Mouse (Mus musculus): ENCODE measurements at regions not wholly inside any gene's neighbourhood (a gene's known extent, or its start where the extent isn't known, plus 50 kb on each side); places are given as distances from the start of the nearest gene placed in this dataset.
A peak's percentile ranks its signal among the peaks of the same experiment; 100 is the strongest.
"Not testable (repeated sequence)": the region's sequence is repeated elsewhere in the genome, so short reads cannot be mapped to it uniquely, and the experiment has no call there.

DNA sequence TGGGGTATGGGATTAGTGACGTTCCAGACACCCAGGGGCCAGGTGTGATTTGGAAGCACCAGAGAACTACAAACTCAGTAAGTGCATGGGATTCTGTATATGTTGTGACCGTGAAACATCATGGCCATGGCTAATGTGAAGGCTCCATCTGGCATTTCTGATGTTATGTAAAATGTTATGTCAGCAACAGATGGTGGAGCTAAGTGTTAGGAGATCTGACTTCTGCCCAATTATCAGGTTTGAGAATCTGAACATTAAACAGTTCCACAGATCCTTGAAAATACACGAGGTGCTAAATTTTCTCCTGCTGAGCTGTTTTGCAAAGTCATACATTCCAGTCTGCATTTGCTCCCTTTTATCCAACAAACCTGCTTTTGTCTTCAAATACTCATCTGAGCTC, 223.6 kb upstream of the Egfl6 start:
- DNase-seq: no peak

DNA sequence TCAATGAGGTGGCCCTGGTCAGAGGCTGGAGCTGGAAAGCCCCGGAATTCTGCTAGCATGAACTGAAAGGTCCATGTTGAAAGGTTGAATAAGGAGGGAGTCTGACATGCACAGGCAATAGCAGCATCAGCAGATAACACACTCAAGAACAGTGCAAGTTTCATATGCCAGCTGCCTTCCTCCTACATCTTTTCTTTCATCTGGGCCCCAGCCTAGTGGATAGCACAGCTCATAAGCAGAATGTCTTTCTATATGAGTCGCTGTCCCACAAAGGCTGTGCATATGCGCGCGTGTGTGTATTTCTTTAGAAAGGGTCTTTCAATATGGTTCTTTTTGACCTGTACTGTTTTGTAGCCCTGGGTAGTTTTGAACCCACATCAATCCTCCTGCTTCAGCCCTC, 222.7 kb upstream of the Egfl6 start:
- DNase-seq: no peak

DNA sequence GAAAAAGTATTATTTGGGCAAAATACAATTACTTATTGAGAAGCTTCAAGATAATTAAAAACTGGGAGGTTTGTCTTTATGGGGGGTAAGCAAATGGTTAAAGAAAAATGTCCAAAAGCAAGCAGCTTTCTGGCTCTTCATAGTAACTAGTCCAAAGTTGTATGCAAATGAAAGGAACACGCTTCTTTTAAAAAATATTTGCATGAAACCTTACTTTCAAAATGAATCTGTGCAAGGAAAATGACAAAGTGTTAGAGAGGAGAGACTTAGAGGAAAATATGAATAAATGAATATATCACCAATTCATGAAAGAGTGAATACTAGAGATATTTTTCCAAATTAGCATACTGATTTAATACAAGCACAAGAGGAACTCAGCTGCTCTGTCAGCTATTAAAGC, 220.4 kb upstream of the Egfl6 start:
- no peak for DNase-seq

DNA sequence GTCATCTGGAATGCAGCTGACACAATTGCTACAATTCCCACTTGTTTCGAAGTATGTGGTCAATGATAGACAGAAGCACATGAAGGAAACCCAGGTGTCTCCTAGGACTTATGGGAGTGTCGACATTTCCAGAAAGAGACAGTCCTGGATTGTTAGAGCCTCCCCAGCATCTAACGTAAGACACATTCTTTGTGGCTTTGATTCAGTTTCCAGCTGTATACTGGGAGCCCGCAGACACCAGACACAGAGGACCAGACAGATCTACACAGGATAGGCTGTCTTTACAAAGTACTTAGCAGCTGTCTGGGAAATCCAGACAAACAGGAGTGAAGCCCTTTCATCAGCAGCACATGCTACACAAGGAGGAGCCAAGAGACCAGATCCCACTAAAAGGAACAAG, 220.0 kb upstream of the Egfl6 start:
- DNase-seq: no peak

DNA sequence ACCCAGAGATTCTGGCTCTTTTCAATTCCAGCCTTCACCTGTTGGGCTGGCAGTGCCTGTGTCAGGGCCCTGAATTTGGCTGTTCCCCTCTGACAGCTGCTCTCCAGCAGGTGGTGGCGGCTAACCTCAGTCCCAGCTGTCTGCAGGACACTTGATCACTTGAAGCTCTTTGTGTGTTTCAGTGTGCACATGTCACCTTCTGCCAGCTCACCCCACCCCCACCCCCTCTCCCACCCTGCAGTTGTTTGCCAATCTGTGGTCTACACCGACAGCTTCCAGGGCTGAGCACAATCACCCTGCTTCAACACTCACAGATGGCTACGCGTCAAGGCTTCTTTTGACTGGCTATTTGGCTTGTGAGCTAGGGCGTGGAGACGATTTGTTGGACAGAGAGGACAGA, 217.7 kb upstream of the Egfl6 start:
- peak; percentile 15 for DNase-seq

DNA sequence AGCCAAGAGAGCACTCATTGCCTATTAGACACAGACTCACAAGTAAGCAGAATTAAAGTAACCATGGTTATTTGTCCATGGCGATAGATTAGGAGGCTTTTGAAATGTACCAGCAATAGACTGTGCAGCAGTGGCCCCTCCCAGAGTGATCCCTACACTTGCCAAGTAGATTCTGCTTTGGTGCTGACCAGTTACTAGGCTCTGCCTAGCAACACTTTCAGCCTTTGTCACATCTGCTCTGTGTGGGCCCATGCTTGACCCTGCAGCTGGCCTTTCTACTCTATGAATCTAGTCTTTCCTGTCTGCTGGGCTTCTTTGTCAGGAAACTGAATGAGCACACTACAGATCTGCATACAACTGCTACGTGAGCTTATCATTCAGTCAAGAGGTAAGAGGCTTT, 215.5 kb upstream of the Egfl6 start:
- no peak for DNase-seq

DNA sequence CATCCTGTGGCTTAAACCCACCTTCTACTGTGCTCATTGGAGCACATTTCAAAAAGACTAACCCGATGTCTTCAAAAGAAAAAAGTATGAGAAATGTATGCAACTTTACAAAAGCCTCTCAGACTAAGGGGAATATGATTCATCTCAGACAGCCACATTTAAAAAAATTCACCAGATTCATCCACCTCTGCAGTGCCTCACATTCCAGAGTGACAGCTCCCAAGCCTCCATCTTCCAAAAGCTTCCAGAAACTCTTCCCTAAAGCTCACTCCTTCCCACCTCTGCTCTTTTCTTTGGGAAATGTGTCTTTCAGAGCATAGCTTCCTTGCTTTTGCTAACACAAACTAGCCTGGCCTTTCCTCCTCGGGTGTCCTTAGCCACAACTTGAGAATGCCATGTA, 210.1 kb upstream of the Egfl6 start:
- DNase-seq: no peak

DNA sequence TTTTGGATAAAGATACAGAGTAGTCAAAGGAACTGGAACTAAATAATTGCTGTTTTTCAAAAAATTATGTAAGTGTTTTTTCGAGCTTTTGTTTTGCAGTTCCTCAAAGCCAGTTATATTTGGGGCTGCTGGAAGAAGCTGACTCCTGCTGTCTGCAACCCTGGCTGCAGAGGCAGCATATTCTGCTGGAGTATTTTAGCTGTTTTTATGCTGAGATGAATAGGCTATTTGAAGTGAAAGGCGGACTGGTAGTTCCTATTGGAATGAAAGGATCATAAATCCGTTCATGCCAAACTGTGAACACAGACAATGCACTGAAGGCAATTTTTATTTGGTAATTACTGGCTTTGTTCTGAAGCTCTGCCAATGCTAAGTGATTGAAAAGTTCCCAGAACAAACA, 203.5 kb upstream of the Egfl6 start:
- no peak for DNase-seq

DNA sequence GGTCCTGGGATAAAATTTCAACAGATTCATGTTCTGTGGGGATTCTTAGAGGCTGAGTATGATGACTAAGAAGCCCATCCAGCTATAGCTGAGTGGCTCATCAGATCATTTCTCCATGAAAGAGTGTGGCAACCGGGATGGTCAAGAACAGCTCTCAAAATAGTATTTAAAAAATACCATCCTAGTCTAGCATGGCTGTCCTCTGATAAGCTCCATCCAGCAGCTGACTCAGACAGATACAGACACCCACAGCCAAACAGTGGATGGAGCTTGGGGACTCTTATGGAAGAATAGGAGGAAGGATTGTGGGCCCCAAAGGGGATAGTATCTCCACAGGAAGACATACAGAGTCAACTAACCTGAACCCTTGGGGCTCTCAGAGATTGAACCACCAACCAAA, 201.6 kb upstream of the Egfl6 start:
- DNase-seq: not testable (repeated sequence)

DNA sequence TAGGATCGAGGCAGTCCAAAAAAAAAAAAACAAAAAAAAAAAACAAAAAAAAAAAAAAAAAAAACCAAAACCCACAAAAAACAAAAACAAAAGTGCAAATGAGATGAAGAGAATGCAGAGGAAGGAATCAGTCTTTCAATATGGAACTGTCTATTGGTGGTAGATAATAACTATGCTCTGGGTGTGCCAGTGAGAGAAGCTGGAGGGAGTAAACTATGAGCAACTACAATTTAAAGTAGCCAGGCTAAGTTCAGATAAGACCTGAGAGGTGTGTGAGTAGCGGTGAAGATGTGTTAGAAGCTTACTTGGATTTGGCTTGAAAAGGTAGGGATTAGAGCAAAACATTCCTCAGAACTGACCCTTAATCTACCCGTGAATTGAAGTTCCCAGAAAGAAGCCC, 200.1 kb upstream of the Egfl6 start:
- DNase-seq: no peak

DNA sequence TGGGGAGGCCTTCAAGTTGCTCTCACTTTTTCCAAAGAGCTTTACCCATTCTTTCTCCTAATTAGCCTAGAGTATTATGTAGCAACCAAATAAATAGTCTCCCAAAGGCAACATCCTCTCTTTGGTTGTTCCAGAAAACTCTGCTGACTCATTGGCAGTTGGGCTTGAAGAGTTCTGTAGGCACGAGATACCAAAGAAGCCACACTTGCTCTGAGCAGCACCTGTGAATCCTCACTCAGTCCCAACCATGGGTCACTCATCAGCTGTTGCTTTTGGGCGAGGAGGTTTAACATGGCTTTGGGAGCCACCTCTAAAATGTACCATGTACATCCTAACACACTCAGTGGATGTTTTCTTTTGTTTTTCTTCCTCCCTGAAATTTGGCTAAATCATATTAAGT, 197.9 kb upstream of the Egfl6 start:
- no peak for DNase-seq

DNA sequence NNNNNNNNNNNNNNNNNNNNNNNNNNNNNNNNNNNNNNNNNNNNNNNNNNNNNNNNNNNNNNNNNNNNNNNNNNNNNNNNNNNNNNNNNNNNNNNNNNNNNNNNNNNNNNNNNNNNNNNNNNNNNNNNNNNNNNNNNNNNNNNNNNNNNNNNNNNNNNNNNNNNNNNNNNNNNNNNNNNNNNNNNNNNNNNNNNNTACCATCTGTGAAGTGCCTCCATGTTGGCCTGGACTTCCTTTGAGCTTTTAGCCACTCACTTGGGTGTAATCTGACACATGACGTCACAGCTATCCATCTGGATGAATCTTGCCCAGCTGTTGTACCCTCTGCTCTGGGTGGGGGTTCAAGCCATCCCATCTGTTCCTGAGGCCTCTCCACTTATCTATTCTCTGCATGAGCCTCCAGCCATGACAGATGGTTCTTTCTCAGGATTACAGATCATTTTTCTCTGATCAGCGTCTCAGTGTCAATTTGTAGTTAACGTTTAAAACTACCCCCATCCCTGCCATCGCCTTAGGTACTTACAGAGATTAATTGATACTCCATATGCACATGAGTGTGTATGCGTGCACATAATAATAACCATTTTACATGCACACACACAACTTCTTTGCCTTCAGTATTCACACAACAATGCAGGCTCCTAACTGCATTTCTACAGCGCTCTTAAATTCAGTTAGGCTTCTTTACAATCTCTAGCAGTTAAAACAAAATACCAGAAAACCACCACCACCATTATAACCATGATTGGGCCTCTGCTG, 194.0 kb upstream of the Egfl6 start:
- DNase-seq: no peak

DNA sequence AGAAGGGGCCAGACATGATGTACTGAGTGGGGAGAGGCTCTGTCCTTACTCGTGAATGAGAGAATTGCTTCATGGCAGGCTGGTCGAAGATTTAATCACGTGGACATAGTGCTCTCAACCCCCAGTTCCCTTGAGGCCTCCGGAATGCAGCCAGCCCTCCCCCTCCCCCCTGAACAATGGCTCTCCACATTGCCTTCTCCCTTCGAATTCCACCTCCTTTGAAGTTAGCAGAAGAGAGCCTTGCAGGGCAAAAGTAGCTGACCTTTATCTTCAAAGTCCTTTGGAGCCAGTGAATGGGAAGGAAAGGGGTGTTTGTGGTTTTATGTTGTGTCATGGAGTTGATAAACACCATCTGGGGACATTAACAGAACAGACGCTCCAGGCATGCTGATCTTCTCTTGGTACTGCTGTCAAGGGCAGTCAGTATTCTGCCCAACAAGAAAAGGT, 187.9 kb upstream of the Egfl6 start:
- no peak for DNase-seq

DNA sequence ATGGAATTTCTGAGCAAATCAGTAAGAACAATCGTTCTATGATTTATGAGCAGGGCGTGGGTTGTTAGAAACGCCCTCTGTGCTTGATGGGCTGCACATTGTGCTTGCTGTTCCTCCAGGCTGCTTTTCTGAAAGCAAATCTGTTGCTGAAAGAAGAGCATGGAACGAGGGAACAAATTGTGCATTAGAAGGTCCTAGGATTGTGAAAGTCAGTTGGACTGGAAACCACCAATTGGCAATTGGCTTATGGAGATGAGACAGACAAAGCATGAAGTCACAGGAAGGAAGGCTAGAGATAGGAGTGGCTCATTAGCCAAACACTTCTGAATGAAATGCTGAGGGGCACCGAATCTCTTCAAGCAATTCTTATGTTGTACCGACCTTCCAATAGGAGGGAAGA, 181.5 kb upstream of the Egfl6 start:
- no peak for DNase-seq

DNA sequence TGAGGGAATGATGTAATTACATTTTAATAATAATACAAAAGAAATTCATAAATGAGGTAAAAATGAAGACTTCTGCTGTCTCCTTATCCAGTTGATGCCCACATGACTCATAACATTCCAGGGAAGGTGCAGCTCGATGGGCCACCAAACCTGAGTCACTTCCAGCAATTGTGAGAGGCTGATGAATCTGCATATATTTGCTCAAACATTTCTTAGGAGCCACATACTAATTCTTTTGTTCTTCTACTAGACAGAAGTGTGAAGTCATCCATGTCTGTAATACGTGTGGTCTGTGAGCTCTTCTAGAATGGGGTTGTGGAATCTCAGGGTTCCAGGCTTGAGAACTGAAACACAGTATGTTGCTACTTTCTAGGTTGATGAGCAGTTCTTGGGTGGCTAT, 180.1 kb upstream of the Egfl6 start:
- no peak for DNase-seq

DNA sequence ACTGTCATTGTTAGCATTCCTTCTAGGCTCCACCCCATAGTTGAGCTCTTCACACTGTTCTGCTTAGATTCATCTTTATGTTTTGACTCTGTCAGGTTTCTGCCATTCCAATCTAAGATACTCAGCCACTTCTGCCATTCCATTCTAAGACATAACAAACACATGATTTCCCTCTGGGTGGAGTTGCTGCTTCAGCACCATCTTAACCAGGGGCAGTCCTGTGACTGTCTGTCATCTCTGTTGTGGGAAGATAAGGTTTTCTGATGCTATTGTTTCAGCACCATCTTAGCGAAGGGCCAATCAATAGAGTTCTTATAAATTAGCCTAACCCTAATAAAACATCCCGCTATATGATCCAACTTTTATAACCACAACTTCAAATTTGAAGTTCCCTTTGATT, 176.6 kb upstream of the Egfl6 start:
- DNase-seq: no peak

DNA sequence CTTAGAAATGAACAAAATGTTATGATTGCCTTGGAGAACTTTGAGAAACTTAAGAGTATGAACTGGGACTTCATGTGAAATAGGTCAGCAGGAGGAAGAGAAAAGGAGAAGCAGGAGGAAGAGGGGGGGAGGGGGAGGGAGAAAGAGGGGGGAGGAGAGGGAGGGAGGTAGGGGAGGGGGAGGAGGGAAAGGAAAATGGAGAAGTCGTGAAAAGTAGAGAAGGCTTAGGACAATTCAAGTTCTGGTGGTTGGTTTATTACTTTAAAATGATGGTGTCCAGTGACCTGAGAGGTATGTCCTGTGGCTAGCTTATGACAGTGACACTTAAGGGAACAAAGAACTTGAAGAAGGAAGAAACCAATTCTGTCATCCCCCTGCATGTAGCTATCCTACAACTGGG, 171.6 kb upstream of the Egfl6 start:
- no peak for DNase-seq

DNA sequence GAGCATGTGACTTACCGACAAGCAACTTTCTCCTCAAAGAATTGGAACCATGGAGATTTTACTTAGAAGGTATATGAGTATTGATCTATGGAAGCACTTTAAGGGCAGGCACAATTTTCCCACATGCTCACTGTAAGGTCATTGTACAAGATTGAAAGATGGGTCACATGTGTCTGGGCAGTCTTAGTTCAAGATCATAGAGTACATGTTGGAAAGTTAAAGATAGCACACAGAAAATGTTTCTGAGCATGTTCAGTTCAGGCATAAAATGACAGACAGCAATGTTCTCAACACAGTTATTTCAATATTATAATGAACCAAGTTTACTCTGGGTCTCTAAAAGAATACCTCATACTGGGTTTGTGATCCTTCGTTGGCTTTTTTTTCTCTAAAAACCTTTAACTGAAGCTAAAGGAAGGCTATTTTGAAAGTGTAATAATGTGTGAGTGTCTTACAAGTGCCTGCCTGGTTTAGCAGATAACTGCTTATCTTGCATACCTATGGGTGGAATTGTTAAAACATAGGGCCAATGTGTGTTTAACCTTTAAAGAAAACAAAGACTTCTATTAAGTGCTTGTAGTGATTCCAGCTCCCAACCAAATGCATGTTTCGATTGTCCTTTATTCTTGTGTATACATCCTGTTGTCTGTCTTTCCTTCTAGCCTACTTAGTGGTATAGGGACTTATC, 169.6 kb upstream of the Egfl6 start:
- DNase-seq: no peak

DNA sequence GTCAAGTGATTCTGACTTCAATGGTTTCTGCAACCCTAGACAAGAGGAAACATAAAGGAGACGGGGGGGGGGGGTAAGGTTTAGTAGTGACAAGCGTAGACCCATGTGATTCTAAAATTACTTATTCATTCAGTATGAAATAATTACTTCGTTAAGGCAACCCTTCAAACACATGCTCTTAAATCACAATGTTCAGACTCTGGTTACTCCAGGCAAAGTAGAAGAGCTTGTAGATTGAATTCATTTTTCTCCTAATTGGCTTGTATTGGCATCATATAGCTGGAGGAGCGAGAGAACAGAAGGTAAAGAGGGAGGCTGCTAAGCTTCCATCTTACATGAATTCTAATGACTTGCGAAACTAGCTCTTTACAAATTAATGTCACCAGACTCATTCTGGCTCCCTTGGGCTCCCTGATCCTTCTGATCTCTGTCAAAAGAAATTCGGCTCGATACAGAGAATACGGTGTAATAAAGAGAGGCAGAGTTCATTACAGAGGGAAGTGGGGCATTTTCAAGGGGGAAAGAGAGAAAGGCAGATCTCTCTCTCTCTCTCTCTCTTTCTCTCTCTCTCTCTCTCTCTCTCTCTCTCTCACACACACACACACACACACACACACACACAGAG, 163.6 kb upstream of the Egfl6 start:
- DNase-seq: no peak

DNA sequence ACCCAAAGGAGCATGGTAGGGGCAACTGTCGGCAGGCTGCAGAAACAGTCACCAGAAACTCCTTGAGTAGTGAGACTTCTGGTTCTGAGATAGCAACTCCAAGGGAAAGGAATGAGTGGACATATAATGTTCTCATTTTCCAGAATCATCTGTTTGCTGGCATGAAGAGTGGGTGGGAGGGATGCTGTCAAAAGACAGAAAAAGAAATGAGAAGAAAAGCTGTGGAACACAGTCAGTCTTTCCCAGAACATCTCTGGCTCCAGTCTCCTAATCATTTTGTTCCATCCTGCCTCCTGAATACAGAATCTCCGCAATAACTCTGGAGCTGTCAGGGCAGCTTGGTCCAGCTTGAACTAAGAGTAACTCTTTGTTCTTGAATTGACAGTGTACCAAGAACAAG, 145.8 kb upstream of the Egfl6 start:
- no peak for DNase-seq

DNA sequence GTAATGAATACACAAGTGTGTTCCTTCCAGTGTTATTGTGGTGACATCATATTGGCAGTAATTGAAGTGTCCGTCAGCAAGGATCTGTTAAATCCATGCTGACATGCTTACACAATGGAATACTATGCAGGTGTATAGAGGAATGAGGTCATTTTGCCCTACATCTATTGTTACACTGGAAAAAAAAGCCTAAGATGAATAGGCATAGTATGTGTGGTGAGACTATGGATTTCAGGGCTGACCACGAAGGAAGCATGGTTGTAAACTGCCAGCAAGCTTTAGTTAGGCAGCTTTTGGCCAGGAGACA, 143.1 kb upstream of the Egfl6 start:
- no peak for DNase-seq

DNA sequence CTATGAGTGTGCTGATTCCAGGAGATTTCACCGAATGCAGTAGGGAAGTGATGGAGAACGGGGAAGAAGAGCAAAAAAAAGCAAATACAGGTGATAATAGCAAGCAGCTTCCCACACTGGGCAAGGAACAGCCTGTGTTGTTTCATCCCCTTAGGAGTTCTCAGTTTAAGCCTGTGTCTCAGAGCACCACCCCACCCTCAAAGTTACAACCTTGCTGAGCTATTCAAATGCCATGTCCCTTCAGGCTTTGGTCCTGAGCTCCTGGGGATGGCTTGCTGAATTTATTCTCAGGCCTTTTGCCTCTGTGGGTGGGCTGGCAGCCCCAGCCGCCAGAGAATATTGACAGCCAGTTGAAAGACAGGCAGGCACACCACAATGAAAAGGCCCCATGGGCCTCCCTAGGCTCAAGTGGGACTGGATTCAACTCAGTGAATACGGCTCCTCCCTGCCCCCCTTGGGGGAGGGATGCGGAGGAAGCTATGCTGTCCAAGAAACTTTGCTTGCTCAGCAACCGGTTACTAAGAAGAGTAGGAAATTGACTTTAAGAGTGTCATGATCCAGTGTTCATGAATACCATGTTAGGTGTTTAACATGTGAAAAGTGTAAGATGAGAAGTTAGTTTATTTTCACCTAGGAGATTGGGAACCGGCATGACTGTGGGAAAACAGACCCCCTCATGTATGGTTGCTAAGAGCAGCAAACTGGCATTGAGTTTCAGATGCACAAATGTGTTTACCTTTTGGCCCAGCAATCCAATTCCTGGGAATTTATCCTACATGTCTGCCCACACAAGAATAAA, 142.5 kb upstream of the Egfl6 start:
- DNase-seq: no peak
